Mouse (Mus musculus) neural tube, embryonic 12.5 days (tissue): ENCODE results near the gene Ankrd42. TPM values are rescaled to one million over a fixed set of nuclear protein-coding genes. Genes with fewer than 3 reads are reported as not detected.

ENCODE experiments used
- ATAC-seq: fragments of 200-750 bp; cut with Nextera tagmentation; 2 replicates; pipeline ENCODE4 v1.8.0; 2017; ENCODE audit warnings: low read depth, mild to moderate bottlenecking, moderate TSS enrichment, moderate library complexity; ENCODE audit not compliant: low FRiP score
- H3K27ac ChIP-seq: fragments of 300-500 bp; sonication (generic); 2 replicates; pipeline ENCODE4 v1.5.1; 2016
- H3K27me3 ChIP-seq: fragments of 300-500 bp; sonication (generic); replicated peaks from 2 replicates; pipeline ENCODE4 v1.6.1; 2016; ENCODE audit warnings: mild to moderate bottlenecking
- H3K36me3 ChIP-seq: fragments of 300-500 bp; sonication (generic); 2 replicates; pipeline ENCODE4 v1.6.1; 2016; ENCODE audit warnings: mild to moderate bottlenecking
- H3K4me1 ChIP-seq: fragments of 300-500 bp; sonication (generic); 2 replicates; pipeline ENCODE4 v1.6.1; 2016
- H3K4me2 ChIP-seq: fragments of 300-500 bp; sonication (generic); replicated peaks from 2 replicates; pipeline ENCODE4 v1.6.1; 2016; ENCODE audit warnings: mild to moderate bottlenecking
- H3K4me3 ChIP-seq: fragments of 300-500 bp; sonication (generic); 2 replicates; pipeline ENCODE4 v1.5.1; 2016
- H3K9ac ChIP-seq: fragments of 300-500 bp; sonication (generic); 2 replicates; pipeline ENCODE4 v1.6.1; 2016; ENCODE audit warnings: mild to moderate bottlenecking
- H3K9me3 ChIP-seq: fragments of 300-500 bp; sonication (generic); 2 replicates; pipeline ENCODE4 v1.6.1; 2016; ENCODE audit warnings: mild to moderate bottlenecking
- WGBS: fragments of 180-500 bp; shearing (Covaris S2); methylation state at CpG from one replicate; pipeline ENCODE4 v1.1.7; 2016; 5-methylcytosine and 5-hydroxymethylcytosine counted together
- polyA plus RNA-seq: library from polyadenylated mRNA; unstranded; fragments of >200 nt; fragmentation: Nextera tagmentation; extraction: Ambion mirVana; gene quantifications from 2 replicates; pipeline ENCODE4 v1.2.1, GENCODE M21; 2016

The Ankrd42 gene
- polyA plus RNA-seq = 12.3 TPM in 2 replicates

GRCm38 (mm10) chr7:92637021-92637625 lies at the start of gene Ankrd42:
TSS of gene Ankrd42 (minus strand) at chr7:92637142.
- Histone ChIP-seq H3K4me1 (peaks cover 13% of the 10 kb centered on the region), H3K27me3 (no peaks in the 10 kb centered on the region), H3K4me2 (peak within 1 kb of the TSS; percentile 96), H3K9me3 (no peaks in the 10 kb centered on the region), H3K27ac (peak within 1 kb of the TSS; percentile 47; the same call in 1 of the 2 replicates), H3K36me3 (peaks cover 8% of the 10 kb centered on the region; the same call in 1 of the 2 replicates), H3K9ac (peak within 1 kb of the TSS; percentile 79), H3K4me3 (peak within 1 kb of the TSS; percentile 77)
- under 1% methylated on average over 44 of the region's 44 CpGs for WGBS
- ATAC-seq = peak; percentile 99

- Histone ChIP-seq H3K27me3 (no peaks in the 10 kb centered on the region), H3K27ac (no peak overlapping the region), H3K4me1 (no peaks in the 10 kb centered on the region), H3K9ac (no peak overlapping the region), H3K4me2 (no peak overlapping the region), H3K4me3 (no peak overlapping the region), H3K36me3 (no peaks in the 10 kb centered on the region), H3K9me3 (no peaks in the 10 kb centered on the region)
- no peak for ATAC-seq
- 83% methylated on average over 4 of the region's 4 CpGs for WGBS
Measured at GRCm38 (mm10) chr7:92677346-92677745, 40.4 kb upstream of the Ankrd42 start.

- H3K36me3 ChIP-seq = no peaks in the 10 kb centered on the region
- no peak overlapping the region for H3K9ac ChIP-seq
- no peak for ATAC-seq
- H3K27ac ChIP-seq = no peak overlapping the region
- H3K4me2 ChIP-seq = no peak overlapping the region
- 88% methylated on average over 3 of the region's 3 CpGs for WGBS
- no peaks in the 10 kb centered on the region; the same call in 1 of the 2 replicates for H3K4me1 ChIP-seq
- H3K4me3 ChIP-seq = no peak overlapping the region
- no peaks in the 10 kb centered on the region for H3K9me3 ChIP-seq
- H3K27me3 ChIP-seq = no peaks in the 10 kb centered on the region
Measured at GRCm38 (mm10) chr7:92675131-92675530, 38.2 kb upstream of the Ankrd42 start.

GRCm38 (mm10) chr7:92669507-92670471 lies 32.8 kb upstream of the Ankrd42 start, which contains the start of gene Pcf11:
TSS of gene Pcf11 (minus strand) at chr7:92669934.
- Histone ChIP-seq H3K36me3 (0 out of 2 replicates have a peak, but pooled peaks cover 6% of the 10 kb centered on the region), H3K9ac (peak within 1 kb of the TSS; percentile 90), H3K9me3 (no peaks in the 10 kb centered on the region), H3K27ac (peak within 1 kb of the TSS; percentile 91), H3K27me3 (no peaks in the 10 kb centered on the region), H3K4me1 (peaks cover 14% of the 10 kb centered on the region), H3K4me3 (peak within 1 kb of the TSS; percentile 84), H3K4me2 (peak within 1 kb of the TSS; percentile 83)
- under 1% methylated on average over 88 of the region's 88 CpGs for WGBS
- ATAC-seq = peak; percentile 99

- Histone ChIP-seq H3K9me3 (no peaks in the 10 kb centered on the region), H3K27ac (peak overlapping the region; percentile 91), H3K4me1 (peaks cover 14% of the 10 kb centered on the region), H3K9ac (peak overlapping the region; percentile 90), H3K4me2 (peak overlapping the region; percentile 83), H3K36me3 (0 out of 2 replicates have a peak, but pooled peaks cover 6% of the 10 kb centered on the region), H3K27me3 (no peaks in the 10 kb centered on the region), H3K4me3 (peak overlapping the region; percentile 84)
- WGBS = under 1% methylated on average over 29 of the region's 29 CpGs
- ATAC-seq = peak; percentile 13
Measured at GRCm38 (mm10) chr7:92668791-92669506, 32.0 kb upstream of the Ankrd42 start.

GRCm38 (mm10) chr7:92666274-92666820 lies 29.4 kb upstream of the Ankrd42 start:
- Histone ChIP-seq H3K9ac (no peak overlapping the region), H3K4me2 (peak overlapping the region; percentile 83), H3K9me3 (no peaks in the 10 kb centered on the region), H3K27me3 (no peaks in the 10 kb centered on the region), H3K4me3 (no peak overlapping the region), H3K36me3 (peaks cover 16% of the 10 kb centered on the region), H3K27ac (no peak overlapping the region), H3K4me1 (peaks cover 14% of the 10 kb centered on the region)
- ATAC-seq = no peak
- 92% methylated on average over 7 of the region's 7 CpGs for WGBS

GRCm38 (mm10) chr7:92658050-92658449 lies 21.1 kb upstream of the Ankrd42 start:
- H3K27me3 ChIP-seq = no peaks in the 10 kb centered on the region
- peaks cover 57% of the 10 kb centered on the region for H3K36me3 ChIP-seq
- WGBS = 93% methylated on average over 5 of the region's 5 CpGs
- H3K27ac ChIP-seq = no peak overlapping the region
- no peaks in the 10 kb centered on the region for H3K4me1 ChIP-seq
- H3K4me3 ChIP-seq = no peak overlapping the region
- H3K9me3 ChIP-seq = no peaks in the 10 kb centered on the region
- no peak overlapping the region for H3K9ac ChIP-seq
- ATAC-seq = no peak
- H3K4me2 ChIP-seq = no peak overlapping the region

- Histone ChIP-seq H3K9me3 (no peaks in the 10 kb centered on the region), H3K4me2 (no peak overlapping the region), H3K27me3 (no peaks in the 10 kb centered on the region), H3K4me3 (no peak overlapping the region), H3K9ac (no peak overlapping the region), H3K4me1 (no peaks in the 10 kb centered on the region), H3K27ac (no peak overlapping the region), H3K36me3 (peaks cover 49% of the 10 kb centered on the region)
- ATAC-seq = no peak
- WGBS = 84% methylated on average over 2 of the region's 2 CpGs
Measured at GRCm38 (mm10) chr7:92656386-92656785, 19.4 kb upstream of the Ankrd42 start.

- Histone ChIP-seq H3K27me3 (no peaks in the 10 kb centered on the region), H3K4me1 (no peaks in the 10 kb centered on the region), H3K4me2 (no peak overlapping the region), H3K27ac (no peak overlapping the region), H3K9ac (no peak overlapping the region), H3K9me3 (no peaks in the 10 kb centered on the region), H3K4me3 (no peak overlapping the region), H3K36me3 (peaks cover 27% of the 10 kb centered on the region)
- ATAC-seq = no peak
- 92% methylated on average over 1 of the region's 1 CpGs for WGBS
Measured at GRCm38 (mm10) chr7:92653329-92653728, 16.4 kb upstream of the Ankrd42 start.

GRCm38 (mm10) chr7:92647790-92648189 lies 10.8 kb upstream of the Ankrd42 start:
- Histone ChIP-seq H3K27me3 (no peaks in the 10 kb centered on the region), H3K27ac (no peak overlapping the region), H3K9ac (no peak overlapping the region), H3K4me1 (no peaks in the 10 kb centered on the region), H3K36me3 (peaks cover 23% of the 10 kb centered on the region; the same call in 1 of the 2 replicates), H3K4me3 (no peak overlapping the region), H3K4me2 (no peak overlapping the region), H3K9me3 (no peaks in the 10 kb centered on the region)
- 90% methylated on average over 7 of the region's 7 CpGs for WGBS
- ATAC-seq = no peak

- Histone ChIP-seq H3K4me2 (no peak overlapping the region), H3K36me3 (peaks cover 26% of the 10 kb centered on the region; the same call in 1 of the 2 replicates), H3K4me1 (peaks cover 6% of the 10 kb centered on the region; the same call in 1 of the 2 replicates), H3K27me3 (no peaks in the 10 kb centered on the region), H3K27ac (no peak overlapping the region), H3K9me3 (no peaks in the 10 kb centered on the region), H3K9ac (no peak overlapping the region), H3K4me3 (no peak overlapping the region)
- ATAC-seq = no peak
Measured at GRCm38 (mm10) chr7:92642358-92642757, 5.4 kb upstream of the Ankrd42 start.
